Mouse (Mus musculus) heart, postnatal 14 days (tissue): ENCODE data around the gene Lama2. TPM values are rescaled to one million over a fixed set of nuclear protein-coding genes. Genes with fewer than 3 reads are reported as not detected.

Source experiments
- DNase-seq, 2 experiments: peaks; one replicate each; pipeline ENCODE4 v3.0.0; 2021 to 2022
- intact Hi-C: fragments of 180-260 bp; cut with DNase I; formaldehyde crosslinking; loops from one replicate; pipeline ENCODE4 v1.15.1; 2025
- total RNA-seq, 2 experiments: library from RNA; stranded (reverse); gene quantifications; 2 replicates each; pipeline ENCODE4 v1.2.3; 2021

Gene Lama2
- total RNA-seq, 2 experiments from 2014 or later = 210 to 213 TPM

- no peak for DNase-seq
- intact Hi-C loops = no loop called here
These were observed 228.8 kb downstream of the Lama2 start for GRCm38 (mm10) chr10:27390753-27391152.

GRCm38 (mm10) chr10:27387531-27387930, 232.0 kb downstream of the Lama2 start:
- peak in 1 of 2 experiments; percentile 19 for DNase-seq
- intact Hi-C loops = no loop called here

GRCm38 (mm10) chr10:27384636-27385035, 234.9 kb downstream of the Lama2 start:
- intact Hi-C loops = no loop called here

GRCm38 (mm10) chr10:27382887-27383609, 236.5 kb downstream of the Lama2 start:
- intact Hi-C loops = no loop called here
- DNase-seq = peak in 1 of 2 experiments; percentile 12

More at GRCm38 (mm10) chr10:27384636-27385035, 234.9 kb downstream of the Lama2 start:
- DNase-seq = peak in 1 of 2 experiments; percentile 24

GRCm38 (mm10) chr10:27378286-27378685, 241.3 kb downstream of the Lama2 start:
- intact Hi-C loops = no loop called here
- DNase-seq = no peak

GRCm38 (mm10) chr10:27344278-27344677, 275.3 kb downstream of the Lama2 start:
- intact Hi-C loops = no loop called here
- DNase-seq = no peak

- DNase-seq = no peak
- intact Hi-C loops = loop anchor here (5.0 kb wide), 1 partner anchor 105 kb away; no protein-coding TSS in a partner anchor
These were observed 297.1 kb downstream of the Lama2 start for GRCm38 (mm10) chr10:27322410-27322990.

GRCm38 (mm10) chr10:27307444-27307843, 312.1 kb downstream of the Lama2 start:
- DNase-seq = no peak
- intact Hi-C loops = no loop called here

- no peak for DNase-seq
- intact Hi-C loops = no loop called here
These were observed 314.3 kb downstream of the Lama2 start for GRCm38 (mm10) chr10:27305301-27305700.

GRCm38 (mm10) chr10:27285098-27285860, 334.3 kb downstream of the Lama2 start:
- intact Hi-C loops = no loop called here
- DNase-seq = no peak

- no peak for DNase-seq
These were observed 352.1 kb downstream of the Lama2 start for GRCm38 (mm10) chr10:27267432-27267831.

GRCm38 (mm10) chr10:27265812-27266211, 353.7 kb downstream of the Lama2 start:
- intact Hi-C loops = no loop called here
- no peak for DNase-seq

More at GRCm38 (mm10) chr10:27267432-27267831, 352.1 kb downstream of the Lama2 start:
- intact Hi-C loops = no loop called here

- intact Hi-C loops = no loop called here
- no peak for DNase-seq
These were observed 354.8 kb downstream of the Lama2 start for GRCm38 (mm10) chr10:27264713-27265112.

GRCm38 (mm10) chr10:27249741-27250140, 369.8 kb downstream of the Lama2 start:
- intact Hi-C loops = no loop called here
- no peak for DNase-seq

GRCm38 (mm10) chr10:27234755-27235154, 384.8 kb downstream of the Lama2 start:
- DNase-seq = peak in 1 of 2 experiments; percentile 5
- intact Hi-C loops = no loop called here

- peak; percentile 15 to 62 for DNase-seq
- intact Hi-C loops = no loop called here
These were observed 386.0 kb downstream of the Lama2 start for GRCm38 (mm10) chr10:27233577-27233976.

GRCm38 (mm10) chr10:27223815-27224375, 395.7 kb downstream of the Lama2 start:
- intact Hi-C loops = no loop called here

GRCm38 (mm10) chr10:27222639-27223315, 396.8 kb downstream of the Lama2 start:
- intact Hi-C loops = no loop called here
- DNase-seq = peak in 1 of 2 experiments; percentile 37

More at GRCm38 (mm10) chr10:27223815-27224375, 395.7 kb downstream of the Lama2 start:
- no peak for DNase-seq

GRCm38 (mm10) chr10:27219698-27220097, 399.9 kb downstream of the Lama2 start:
- intact Hi-C loops = loop anchor here (5.0 kb wide), 1 partner anchor 103 kb away; no protein-coding TSS in a partner anchor
- DNase-seq = no peak

- intact Hi-C loops = no loop called here
- no peak for DNase-seq
These were observed 412.2 kb downstream of the Lama2 start for GRCm38 (mm10) chr10:27207320-27207719.
